ENCODE assay signal across 9 mouse cellular contexts in the genomic region with DNA sequence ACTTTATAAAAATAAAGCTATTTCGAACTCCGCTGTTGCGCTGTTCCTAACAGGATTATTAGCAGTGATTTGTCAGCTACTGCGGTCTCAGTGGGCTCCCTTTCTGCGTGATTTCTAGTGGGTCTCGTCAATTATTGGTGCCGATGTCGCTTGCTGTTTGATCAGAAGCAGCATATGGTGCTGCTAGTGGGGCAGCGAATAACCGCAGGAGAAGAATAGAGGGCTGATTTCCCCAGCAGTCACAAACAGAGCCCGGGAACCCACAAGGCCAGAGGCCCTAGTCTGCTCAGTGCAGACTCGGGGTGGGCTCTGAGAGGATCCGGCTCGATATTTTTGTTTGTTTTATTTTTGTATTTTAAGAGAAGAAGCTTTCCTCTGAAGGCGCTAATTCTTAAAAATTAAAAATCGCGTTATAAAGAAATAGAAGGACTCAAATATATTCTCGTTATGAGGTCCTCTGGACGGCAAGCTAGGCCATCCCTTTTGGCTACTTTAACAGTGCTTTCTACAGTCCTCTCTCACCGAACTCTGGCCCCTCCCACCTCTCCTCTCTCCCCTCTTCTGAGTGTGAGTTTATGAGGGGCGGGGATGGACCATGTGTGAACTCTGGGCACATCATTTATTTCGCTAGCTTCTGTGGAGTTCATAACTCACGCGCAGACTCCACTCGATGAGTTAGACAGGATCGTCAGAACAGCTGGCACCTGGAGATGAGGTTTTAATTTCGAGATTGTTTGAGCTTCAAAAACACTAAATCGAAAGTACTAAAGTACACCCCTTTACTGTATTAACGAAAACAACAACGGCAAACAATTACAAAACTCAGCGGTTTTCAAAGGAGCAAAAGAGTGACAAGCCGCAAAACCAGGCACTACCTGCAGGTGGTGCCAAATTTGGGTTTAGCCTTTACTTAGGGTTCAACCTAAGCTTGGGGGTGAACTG. TPM values are rescaled to one million over a fixed set of nuclear protein-coding genes. Genes with fewer than 3 reads are reported as not detected.
A peak's percentile ranks its signal among the peaks of the same experiment; 100 is the strongest.
DNase-seq lines count a peak whose midpoint lies in the region; ATAC-seq lines count a peak whose summit lies in the region.
"Had no signal": no experiment of that assay in that cellular context is flagged by ENCODE, and none has a peak within 500 bp of the region (broad histone marks: within the 10 kb centered on the region; RNA-seq: fewer than 3 reads in every experiment).

No protein-coding gene starts in this region.

- H3K9ac ChIP-seq in midbrain, embryonic 13.5 days (replicated peaks) = no peak overlapping the region

- 1% methylated on average over 32 of the region's 32 CpGs for WGBS in midbrain, embryonic 13.5 days

- peak; percentile 18 for DNase-seq in lung, postnatal 36 days
- no peak for DNase-seq in lung, postnatal 4 days
- DNase-seq in kidney, adult 11 months = peak; percentile 62
- DNase-seq in urinary bladder, postnatal 36 days (ENCODE audit: low spot score in 2 of 2) = no peak
- no peak for DNase-seq in testis, postnatal 14 days (ENCODE audit: low spot score)
- no peak for DNase-seq in cerebellum, adult 8-10 months

- no peaks in the 10 kb centered on the region for H3K9me3 ChIP-seq in midbrain, embryonic 13.5 days

- H3K27ac ChIP-seq in midbrain, embryonic 13.5 days = no peak overlapping the region

- ATAC-seq in common myeloid progenitor, adult 5-6 weeks (replicated peaks; ENCODE audit: low read depth, poor library complexity, severe bottlenecking) = peak; percentile 46
- no peak for ATAC-seq in midbrain, embryonic 13.5 days

- peaks cover 93% of the 10 kb centered on the region for H3K27me3 ChIP-seq in midbrain, embryonic 13.5 days

- peak overlapping the region; percentile 14 for H3K4me3 ChIP-seq in midbrain, embryonic 13.5 days (replicated peaks)

- H3K4me1 ChIP-seq in midbrain, embryonic 13.5 days (replicated peaks) = peaks cover 33% of the 10 kb centered on the region

- H3K36me3 ChIP-seq in midbrain, embryonic 13.5 days = no peaks in the 10 kb centered on the region

- H3K4me2 ChIP-seq in midbrain, embryonic 13.5 days (replicated peaks) = no peak overlapping the region

RNA-seq across cellular contexts. Expression of gene Sim1, which starts 3.2 kb away (rescaled TPM):
- total RNA-seq in common myeloid progenitor, adult 5-6 weeks (2017) = not detected in 2 replicates
- 3.6 and 6.0 TPM in 2 replicates for polyA plus RNA-seq in midbrain, embryonic 13.5 days (2015; fragmentation: Nextera tagmentation; extraction: Ambion mirVana)
- polyA plus RNA-seq: liver, embryonic 16.5 days had no signal

Comparison
In these comparisons a context has a peak if more than half of its experiments do, and no peak if none do; other contexts are left out.
1. DNase-seq: peak in lung, postnatal 36 days (single experiment) and kidney, adult 11 months (single experiment); none in lung, postnatal 4 days (0 of 2), urinary bladder, postnatal 36 days (0 of 2), testis, postnatal 14 days (single experiment) and cerebellum, adult 8-10 months (single experiment).